Mouse (Mus musculus) gastrocnemius, postnatal 14 days (tissue): Measurements from ENCODE around the gene Gm3033. TPM values are rescaled to one million over a fixed set of nuclear protein-coding genes. Genes with fewer than 3 reads are reported as not detected.
"Not testable (repeated sequence)": the region's sequence is repeated elsewhere in the genome, so short reads cannot be mapped to it uniquely, and the experiment has no call there.

ENCODE experiments used
- DNase-seq: peaks from one replicate; pipeline ENCODE4 v3.0.0; 2021; ENCODE audit warnings: mixed read lengths
- intact Hi-C: fragments of 180-260 bp; cut with DNase I; formaldehyde crosslinking; loops from one replicate; pipeline ENCODE4 v1.15.1; 2025; ENCODE audit warnings: low total_unique reads
- long read RNA-seq, 2 experiments: library from polyadenylated mRNA; stranded (forward); transcript quantifications; one replicate each; pipeline ENCODE4 v2.0.0; 2021
- total RNA-seq, 2 experiments: library from RNA; stranded (reverse); gene quantifications; 2 replicates each; pipeline ENCODE4 v1.2.3; 2021

Gm3033 gene
- total RNA-seq = under 1 TPM in 1 of 2 experiments, not detected in 1; 0.27 TPM
- long read RNA-seq, experiment 1 = 0 reads
- long read RNA-seq, experiment 2 = 0 reads

- intact Hi-C loops = not testable (repeated sequence)
Observed at GRCm38 (mm10) chr14:3845945-3846344, at the start of gene Gm3033. Gm3033 (plus strand) TSS chr14:3846245.

GRCm38 (mm10) chr14:3809774-3810173, 36.3 kb upstream of the Gm3033 start, which contains the start of gene Gm3002:
Gm3002 (plus strand) TSS chr14:3810074.
- intact Hi-C loops, DNase-seq: not testable (repeated sequence)

More at GRCm38 (mm10) chr14:3845945-3846344, at the start of gene Gm3033:
- DNase-seq = not testable (repeated sequence)

GRCm38 (mm10) chr14:3883872-3884271, 37.8 kb downstream of the Gm3033 start, which contains the start of gene Gm2916:
Gm2916 (plus strand) TSS chr14:3884172.
- DNase-seq, intact Hi-C loops: not testable (repeated sequence)

Other genes starting within 250 kb of the Gm3033 start
- gene Gm3012, start 211.7 kb upstream of the Gm3033 start, total RNA-seq = not detected
- under 1 TPM; 0.29 to 0.39 TPM for gene Gm3020, start 194.2 kb upstream of the Gm3033 start, total RNA-seq
- not detected for gene Gm3043, start 157.5 kb upstream of the Gm3033 start, total RNA-seq
- gene Gm3002, start 36.2 kb upstream of the Gm3033 start, total RNA-seq = not detected
- not detected for gene Gm2916, start 37.9 kb downstream of the Gm3033 start, total RNA-seq
- not detected for gene Gm3029, start 85.5 kb downstream of the Gm3033 start, total RNA-seq
- gene Gm3095, start 117.3 kb downstream of the Gm3033 start, total RNA-seq = under 1 TPM in 1 of 2 experiments, not detected in 1; 0.29 TPM
- gene Gm3099, start 152.1 kb downstream of the Gm3033 start, total RNA-seq = not detected
- 1 to 10 TPM; 1.2 to 1.5 TPM for gene Gm5796, start 177.7 kb downstream of the Gm3033 start, total RNA-seq
- gene Gm3115, start 237.9 kb downstream of the Gm3033 start, total RNA-seq = under 1 TPM; 0.14 to 0.18 TPM